Mouse (Mus musculus) stomach, embryonic 14.5 days (tissue): ENCODE data around the gene Gphn. TPM values are rescaled to one million over a fixed set of nuclear protein-coding genes. Genes with fewer than 3 reads are reported as not detected.

Experiments
- ATAC-seq: fragments of 200-750 bp; cut with Nextera tagmentation; 2 replicates; pipeline ENCODE4 v1.8.0; 2017; ENCODE audit warnings: low read depth, moderate TSS enrichment; ENCODE audit not compliant: insufficient number of reproducible peaks, insufficient read depth, low FRiP score
- H3K27ac ChIP-seq: fragments of 300-500 bp; sonication (generic); 2 replicates; pipeline ENCODE4 v1.5.1; 2014; ENCODE audit warnings: mild to moderate bottlenecking, low read length, moderate library complexity, mixed read lengths
- H3K27me3 ChIP-seq: fragments of 300-500 bp; sonication (generic); 2 replicates; pipeline ENCODE4 v1.6.1; 2014; ENCODE audit warnings: low read length, control low read depth, mixed read lengths; ENCODE audit not compliant: control insufficient read depth, insufficient read depth
- H3K36me3 ChIP-seq: fragments of 300-500 bp; sonication (generic); 2 replicates; pipeline ENCODE4 v1.6.1; 2014; ENCODE audit warnings: mild to moderate bottlenecking, control low read depth, low read length, moderate library complexity, mixed read lengths; ENCODE audit not compliant: control insufficient read depth, insufficient read depth
- H3K4me1 ChIP-seq: fragments of 300-500 bp; sonication (generic); 2 replicates; pipeline ENCODE4 v1.6.1; 2014; ENCODE audit warnings: low read length, control low read depth, mixed read lengths; ENCODE audit not compliant: control insufficient read depth, insufficient read depth
- H3K4me2 ChIP-seq: fragments of 300-500 bp; sonication (generic); replicated peaks from 2 replicates; pipeline ENCODE4 v1.6.1; 2014; ENCODE audit warnings: low read depth, low read length, control low read depth
- H3K4me3 ChIP-seq: fragments of 300-500 bp; sonication (generic); 2 replicates; pipeline ENCODE4 v1.5.1; 2014; ENCODE audit warnings: low read depth, low read length, control low read depth
- H3K9ac ChIP-seq: fragments of 300-500 bp; sonication (generic); replicated peaks from 2 replicates; pipeline ENCODE4 v1.6.1; 2014; ENCODE audit warnings: low read depth, mild to moderate bottlenecking, control low read depth, low read length, moderate library complexity, mixed read lengths
- H3K9me3 ChIP-seq: fragments of 300-500 bp; sonication (generic); 2 replicates; pipeline ENCODE4 v1.6.1; 2016; ENCODE audit warnings: low read depth, low read length, control low read depth; ENCODE audit not compliant: control insufficient read depth
- WGBS: fragments of 180-500 bp; shearing (Covaris S2); extraction: QIAGEN DNeasy Blood & Tissue Kit; methylation state at CpG from one replicate; pipeline ENCODE4 v1.1.7; 2014; 5-methylcytosine and 5-hydroxymethylcytosine counted together
- polyA plus RNA-seq: library from polyadenylated mRNA; unstranded; fragments of >200 nt; fragmentation: Nextera tagmentation; extraction: Ambion mirVana; gene quantifications from 2 replicates; pipeline ENCODE4 v1.2.1, GENCODE M21; 2014

Gphn gene
- polyA plus RNA-seq, 1 experiment from 2014 or later, result 26.1 TPM

GRCm38 (mm10) chr12:78215490-78215889, 10.7 kb upstream of the Gphn start:
- H3K27ac ChIP-seq, result no peak overlapping the region
- H3K9me3 ChIP-seq, result no peaks in the 10 kb centered on the region
- no peak overlapping the region for H3K9ac ChIP-seq
- 60% methylated on average over 6 of the region's 6 CpGs for WGBS
- H3K4me1 ChIP-seq, result no peaks in the 10 kb centered on the region
- H3K36me3 ChIP-seq, result no peaks in the 10 kb centered on the region
- ATAC-seq, result no peak
- no peak overlapping the region for H3K4me3 ChIP-seq
- H3K27me3 ChIP-seq, result no peaks in the 10 kb centered on the region
- H3K4me2 ChIP-seq, result no peak overlapping the region

GRCm38 (mm10) chr12:78219191-78219825, 6.9 kb upstream of the Gphn start:
- Histone ChIP-seq H3K27ac (no peak overlapping the region), H3K27me3 (no peaks in the 10 kb centered on the region), H3K4me3 (no peak overlapping the region), H3K9me3 (no peaks in the 10 kb centered on the region), H3K4me2 (no peak overlapping the region), H3K36me3 (no peaks in the 10 kb centered on the region), H3K9ac (no peak overlapping the region), H3K4me1 (no peaks in the 10 kb centered on the region)
- 75% methylated on average over 4 of the region's 4 CpGs for WGBS
- no peak for ATAC-seq

- WGBS, result under 1% methylated on average over 38 of the region's 48 CpGs
- peak; percentile 89 for ATAC-seq
- Histone ChIP-seq H3K27ac (peak overlapping the region; percentile 99), H3K9me3 (no peaks in the 10 kb centered on the region), H3K36me3 (no peaks in the 10 kb centered on the region), H3K27me3 (no peaks in the 10 kb centered on the region), H3K4me1 (no peaks in the 10 kb centered on the region), H3K4me3 (peak overlapping the region; percentile 94), H3K4me2 (peak overlapping the region; percentile 69), H3K9ac (peak overlapping the region; percentile 74)
Measured at GRCm38 (mm10) chr12:78226519-78226875, 318 bp downstream of the Gphn start.

- Histone ChIP-seq H3K4me3 (peak overlapping the region; percentile 94), H3K9me3 (no peaks in the 10 kb centered on the region), H3K36me3 (no peaks in the 10 kb centered on the region), H3K27ac (peak overlapping the region; percentile 99), H3K4me2 (peak overlapping the region; percentile 69), H3K27me3 (no peaks in the 10 kb centered on the region), H3K9ac (peak overlapping the region; percentile 74), H3K4me1 (no peaks in the 10 kb centered on the region)
- ATAC-seq, result peak; percentile 12
- WGBS, result under 1% methylated on average over 57 of the region's 57 CpGs
Measured at GRCm38 (mm10) chr12:78227021-78227932, 1.1 kb downstream of the Gphn start.

- Histone ChIP-seq H3K4me3 (peak overlapping the region; percentile 94; the same call in 1 of the 2 replicates), H3K27ac (no peak overlapping the region), H3K9me3 (no peaks in the 10 kb centered on the region), H3K4me2 (peak overlapping the region; percentile 69), H3K4me1 (no peaks in the 10 kb centered on the region), H3K36me3 (no peaks in the 10 kb centered on the region), H3K9ac (no peak overlapping the region), H3K27me3 (no peaks in the 10 kb centered on the region)
- WGBS, result 52% methylated on average over 4 of the region's 4 CpGs
- ATAC-seq, result no peak
Measured at GRCm38 (mm10) chr12:78228139-78228538, 2.0 kb downstream of the Gphn start.

GRCm38 (mm10) chr12:78232560-78232959, 6.4 kb downstream of the Gphn start:
- H3K27me3 ChIP-seq, result no peaks in the 10 kb centered on the region
- no peaks in the 10 kb centered on the region for H3K9me3 ChIP-seq
- no peak overlapping the region for H3K27ac ChIP-seq
- H3K36me3 ChIP-seq, result no peaks in the 10 kb centered on the region
- no peaks in the 10 kb centered on the region for H3K4me1 ChIP-seq
- H3K9ac ChIP-seq, result no peak overlapping the region
- no peak overlapping the region for H3K4me3 ChIP-seq
- no peak overlapping the region for H3K4me2 ChIP-seq
- no peak for ATAC-seq

GRCm38 (mm10) chr12:78248366-78248765, 22.2 kb downstream of the Gphn start:
- Histone ChIP-seq H3K27me3 (no peaks in the 10 kb centered on the region), H3K36me3 (no peaks in the 10 kb centered on the region), H3K9ac (no peak overlapping the region), H3K9me3 (no peaks in the 10 kb centered on the region), H3K4me2 (no peak overlapping the region), H3K4me3 (no peak overlapping the region), H3K4me1 (no peaks in the 10 kb centered on the region), H3K27ac (no peak overlapping the region)
- no peak for ATAC-seq
- WGBS, result 50% methylated on average over 1 of the region's 1 CpGs

- H3K36me3 ChIP-seq, result no peaks in the 10 kb centered on the region
- no peak overlapping the region for H3K4me3 ChIP-seq
- H3K27ac ChIP-seq, result no peak overlapping the region
- no peak overlapping the region for H3K4me2 ChIP-seq
- no peaks in the 10 kb centered on the region for H3K9me3 ChIP-seq
- no peak overlapping the region for H3K9ac ChIP-seq
- ATAC-seq, result no peak
- no peaks in the 10 kb centered on the region for H3K27me3 ChIP-seq
- no peaks in the 10 kb centered on the region for H3K4me1 ChIP-seq
Measured at GRCm38 (mm10) chr12:78249151-78249550, 23.0 kb downstream of the Gphn start.
